Mouse (Mus musculus): Measurements from ENCODE around the gene Rab5b.
A peak's percentile ranks its signal among the peaks of the same experiment; 100 is the strongest.
"Not testable (repeated sequence)": the region's sequence is repeated elsewhere in the genome, so short reads cannot be mapped to it uniquely, and the experiment has no call there.

The Rab5b gene

DNA sequence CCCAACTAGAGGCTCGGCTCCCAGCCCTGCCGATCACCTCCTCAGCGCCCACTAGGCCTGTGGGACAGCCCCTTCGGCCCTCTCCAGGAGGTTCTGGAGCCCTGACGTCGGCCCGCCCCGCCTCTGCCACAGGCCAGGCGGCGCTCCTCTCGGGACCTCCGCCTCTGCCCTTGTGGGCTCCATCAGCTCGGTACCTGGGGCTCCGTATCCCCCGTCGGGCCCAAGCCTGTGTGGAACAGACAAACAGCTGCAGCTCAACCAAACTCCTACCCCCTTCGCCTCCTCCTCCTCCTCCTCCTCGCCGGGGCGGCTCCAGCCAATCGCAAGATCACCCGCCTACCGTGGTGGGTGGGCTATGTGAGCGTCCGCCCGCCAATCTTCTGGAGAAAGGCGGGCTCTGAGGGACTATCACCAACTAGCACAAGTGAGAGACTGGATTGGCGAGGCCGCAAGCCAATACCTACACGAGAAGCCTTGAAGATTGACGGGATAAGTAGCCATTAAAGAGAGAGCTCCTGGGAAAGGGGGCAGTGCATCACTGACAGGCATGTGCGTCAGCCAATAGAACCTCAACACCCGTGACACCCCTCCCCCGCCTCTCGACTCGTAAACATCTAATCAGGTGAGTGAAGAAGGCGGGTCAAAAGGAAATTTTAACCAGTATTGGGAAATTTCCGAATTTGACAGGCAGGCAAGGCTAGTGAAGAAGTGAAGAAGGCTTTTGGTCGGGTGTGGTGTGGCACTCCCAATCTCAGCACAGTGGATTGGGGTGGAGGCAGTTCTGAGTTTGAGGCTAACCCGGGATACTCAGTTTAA, at the start of gene Rab5b:
Rab5b (minus strand) TSS at position 273 of the 816 bp plus-strand sequence.
- peak; percentile 99 for DNase-seq (ENCODE audit: low spot score)

DNA sequence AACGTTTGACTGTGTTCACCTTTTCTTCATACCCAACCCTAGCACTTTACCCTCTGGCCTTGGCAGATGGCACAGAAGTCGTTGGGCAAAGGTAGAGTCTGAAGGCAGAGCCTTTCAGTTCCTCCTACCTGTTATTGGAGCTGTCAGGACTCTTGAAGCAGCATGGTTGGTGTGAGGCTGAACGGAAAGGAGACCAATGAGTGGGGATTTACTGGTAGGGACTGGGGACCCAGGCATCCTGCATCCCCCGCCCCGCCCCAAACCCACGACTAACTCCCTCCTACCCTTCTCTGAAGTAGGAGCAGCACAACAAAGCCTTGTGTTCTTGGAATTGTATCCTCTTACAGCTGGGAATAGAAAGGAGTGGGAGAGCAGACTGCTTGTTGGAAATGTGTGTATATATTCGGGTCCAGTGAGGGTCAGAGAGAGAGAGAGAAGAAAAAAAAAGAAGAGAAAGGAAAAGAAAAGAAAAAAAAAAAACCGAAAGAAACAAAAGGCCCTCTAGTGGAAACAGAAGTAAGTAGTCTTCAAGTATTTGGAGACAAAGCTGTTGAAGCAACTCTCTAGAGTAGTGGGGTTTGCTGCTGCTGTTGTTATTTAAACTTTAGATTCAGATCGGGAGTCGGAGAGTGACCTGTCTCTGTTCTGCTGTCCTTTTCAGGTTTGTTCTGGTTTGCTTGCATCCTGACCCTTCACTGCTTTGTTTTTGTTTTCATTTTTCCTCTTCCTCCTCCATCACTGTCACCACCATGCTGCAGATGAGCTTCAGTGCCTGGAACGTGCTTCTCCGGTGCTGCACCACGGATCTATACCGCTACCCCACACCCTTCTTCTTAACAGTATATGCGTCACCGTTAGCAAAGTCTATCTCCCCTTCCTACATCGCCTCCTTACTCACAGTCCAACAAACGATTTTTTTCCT, 48.9 kb upstream of the Rab5b start, which contains the start of gene Dgka:
Dgka (minus strand) TSS at position 176 of the 922 bp plus-strand sequence.
- DNase-seq (ENCODE audit: low spot score) = peak; percentile 41

DNA sequence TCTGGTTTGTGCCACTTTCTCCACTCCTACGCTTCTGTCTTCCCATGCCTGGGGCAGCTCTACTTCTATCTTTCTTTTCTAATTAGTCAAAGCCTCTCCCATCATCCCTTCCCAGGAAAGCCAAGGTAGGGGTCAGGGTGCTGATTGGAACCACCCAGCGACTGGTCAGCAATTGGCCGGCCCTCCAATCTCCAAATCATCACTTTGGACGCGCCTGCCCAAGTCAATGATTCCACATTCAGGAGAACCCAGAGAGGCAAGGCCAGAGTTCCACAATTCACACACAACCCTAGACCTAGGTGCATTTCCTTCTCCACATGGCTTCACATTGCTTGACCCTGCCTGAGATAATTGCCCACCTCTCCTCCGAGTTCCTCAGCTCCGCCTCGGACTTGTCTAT, 48.1 kb upstream of the Rab5b start:
- no peak for DNase-seq (ENCODE audit: low spot score)

DNA sequence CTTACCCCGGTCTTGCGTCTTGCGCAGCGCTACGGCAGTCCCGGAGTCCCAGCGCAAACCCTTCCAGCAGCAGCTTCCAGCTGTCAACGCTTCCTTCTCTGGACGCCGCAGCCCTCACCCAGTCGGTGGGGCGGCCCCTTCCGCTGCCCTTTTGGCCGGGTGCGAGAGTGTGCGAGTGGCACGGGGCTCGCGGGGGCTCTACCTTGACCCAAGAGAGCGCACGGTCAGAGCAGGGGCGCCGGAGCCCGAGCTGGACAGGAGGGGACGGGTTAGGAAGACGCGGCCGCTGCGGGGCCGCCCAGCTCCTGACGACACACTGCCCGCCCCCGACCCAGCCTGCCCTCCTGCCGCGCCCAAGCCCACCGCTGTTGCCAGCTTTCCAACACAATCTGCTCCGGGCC, 47.7 kb upstream of the Rab5b start:
- DNase-seq (ENCODE audit: low spot score) = peak; percentile 64

DNA sequence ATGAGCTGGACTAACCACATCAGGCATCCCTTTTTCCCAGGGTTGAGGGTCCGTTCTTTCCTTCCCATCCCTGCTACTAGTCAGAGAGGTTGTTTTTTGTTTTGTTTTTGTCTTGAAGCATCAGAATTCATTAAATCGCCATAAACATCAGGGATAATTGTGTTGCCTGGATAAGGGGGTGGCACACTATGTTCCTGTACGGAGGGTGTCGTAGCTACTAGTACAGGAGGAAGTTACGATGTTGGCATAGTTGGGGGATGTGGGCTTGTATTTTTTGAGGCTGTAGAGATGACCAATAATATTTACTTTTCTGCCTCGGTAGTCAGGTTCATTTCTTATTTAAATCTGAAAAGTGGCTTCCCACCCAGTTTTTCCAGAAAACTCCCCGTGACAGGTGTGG, 47.2 kb upstream of the Rab5b start:
- DNase-seq (ENCODE audit: low spot score) = peak; percentile 40

DNA sequence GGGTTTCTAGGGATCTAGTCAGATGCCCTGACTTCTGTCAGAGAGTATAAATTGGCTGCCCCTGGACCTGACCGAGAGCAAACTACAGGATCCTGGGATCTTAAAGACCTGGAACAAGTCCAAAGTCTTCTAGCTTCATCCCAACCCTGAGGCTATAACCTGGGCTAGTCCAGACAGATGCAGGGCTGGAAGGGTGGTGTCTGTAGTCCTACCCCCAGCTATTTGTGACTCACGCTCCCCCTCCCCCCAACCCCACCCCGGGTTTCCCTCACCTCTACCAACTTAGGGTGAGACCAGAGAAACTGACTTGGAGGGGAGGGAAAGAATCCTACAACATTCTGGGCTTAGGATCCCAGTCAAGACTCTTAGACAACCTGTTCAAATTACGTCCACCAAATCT, 46.6 kb upstream of the Rab5b start:
- DNase-seq (ENCODE audit: low spot score) = no peak

DNA sequence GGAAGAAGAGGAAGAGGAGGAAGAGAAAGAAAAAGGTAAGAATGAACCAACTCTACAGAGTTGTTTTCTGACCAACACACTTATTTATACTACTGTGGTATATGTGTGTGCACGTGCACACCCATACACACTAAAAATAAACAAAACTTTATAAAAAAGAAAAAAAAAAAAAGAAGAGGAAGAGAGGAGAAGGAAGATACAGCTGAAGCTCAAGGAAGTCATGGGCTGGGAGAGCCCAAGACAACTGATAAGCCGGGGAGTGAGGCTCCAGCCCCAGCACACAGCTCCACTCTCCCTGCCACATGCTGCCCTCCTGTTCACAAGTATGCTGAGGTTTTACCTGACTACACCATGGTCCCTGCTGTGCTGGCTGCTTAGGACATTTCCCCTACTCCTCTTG, 44.2 kb upstream of the Rab5b start:
- DNase-seq (ENCODE audit: low spot score) = no peak

DNA sequence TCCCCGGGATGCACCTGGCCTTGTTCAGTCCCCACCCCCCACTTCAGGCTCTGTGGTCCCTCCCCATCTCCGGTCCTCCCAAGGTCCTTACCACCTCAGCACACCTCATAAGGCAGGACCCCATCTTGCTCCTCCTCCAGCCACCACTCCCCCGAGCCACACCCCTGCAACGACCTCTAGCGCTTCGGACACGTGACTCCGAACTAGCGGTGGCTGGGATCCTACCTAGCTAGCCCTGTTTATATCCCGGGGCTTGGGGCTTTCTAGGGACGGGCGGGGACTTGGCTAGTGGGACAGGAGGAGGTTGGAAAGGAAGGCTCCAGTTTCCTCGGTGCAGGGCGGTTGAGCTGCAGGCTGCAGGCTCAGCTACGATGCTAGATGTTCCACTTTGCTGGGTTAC, 41.4 kb upstream of the Rab5b start:
- DNase-seq (ENCODE audit: low spot score) = peak; percentile 18

DNA sequence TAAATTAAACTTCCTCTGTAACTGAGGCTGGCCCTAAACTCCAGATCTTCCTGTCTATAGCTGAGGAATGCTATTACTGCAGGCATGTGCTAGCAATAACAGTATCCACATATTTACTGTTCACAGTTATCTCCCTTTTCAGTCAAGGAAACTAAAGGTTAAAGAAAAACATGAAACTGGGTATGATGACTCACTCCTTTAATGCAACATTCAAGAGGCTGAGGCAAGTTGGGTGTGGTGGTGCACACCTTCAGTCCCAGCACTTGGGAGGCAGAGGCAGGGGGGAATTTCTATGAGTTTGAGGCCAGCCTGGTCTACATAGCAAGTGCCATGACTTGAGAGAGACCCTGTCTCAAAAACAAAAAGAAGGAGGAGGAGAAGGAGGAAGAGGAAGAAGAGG, 35.9 kb upstream of the Rab5b start:
- DNase-seq (ENCODE audit: low spot score) = no peak

DNA sequence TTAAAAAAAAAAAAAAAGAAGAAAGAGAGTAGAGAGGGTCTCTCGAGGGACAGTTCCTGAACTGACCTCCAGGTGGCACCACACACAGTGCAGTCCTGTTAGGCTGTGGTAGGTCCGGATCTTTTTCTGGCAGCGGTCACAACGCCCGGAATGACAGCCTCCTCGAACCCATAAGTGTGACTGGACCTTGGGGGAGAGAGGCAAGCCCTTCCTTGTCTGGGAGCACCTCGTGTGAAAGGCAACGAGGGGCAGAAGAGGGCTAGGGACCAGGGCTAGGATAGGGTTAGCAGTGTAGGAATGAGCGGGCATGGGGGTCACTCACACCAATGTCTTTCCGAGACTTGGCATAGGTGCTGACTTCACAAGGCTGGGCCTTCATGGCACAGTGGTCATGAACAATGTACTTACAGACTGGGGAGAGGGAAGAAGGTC, 35.0 kb upstream of the Rab5b start:
- peak; percentile 73 for DNase-seq (ENCODE audit: low spot score)

DNA sequence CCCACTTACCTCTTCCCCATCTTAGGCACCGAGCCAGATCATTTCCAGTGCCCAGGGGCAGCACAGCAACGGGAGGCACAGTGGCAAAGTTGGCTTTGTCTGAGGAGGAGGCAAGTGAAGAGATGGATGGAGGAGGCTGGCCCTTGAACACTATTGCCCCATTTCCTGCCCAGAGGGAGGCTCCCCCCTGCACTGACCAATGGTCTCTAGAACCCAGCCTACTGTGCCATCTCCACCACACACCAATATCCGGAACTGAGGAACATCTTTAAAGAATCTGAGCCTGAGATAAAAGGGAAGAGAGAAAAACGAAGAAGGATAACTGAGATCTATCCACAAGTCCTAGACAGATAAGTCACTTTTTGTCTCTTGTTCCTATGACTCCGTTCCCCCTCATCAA, 32.0 kb upstream of the Rab5b start:
- DNase-seq (ENCODE audit: low spot score) = no peak

DNA sequence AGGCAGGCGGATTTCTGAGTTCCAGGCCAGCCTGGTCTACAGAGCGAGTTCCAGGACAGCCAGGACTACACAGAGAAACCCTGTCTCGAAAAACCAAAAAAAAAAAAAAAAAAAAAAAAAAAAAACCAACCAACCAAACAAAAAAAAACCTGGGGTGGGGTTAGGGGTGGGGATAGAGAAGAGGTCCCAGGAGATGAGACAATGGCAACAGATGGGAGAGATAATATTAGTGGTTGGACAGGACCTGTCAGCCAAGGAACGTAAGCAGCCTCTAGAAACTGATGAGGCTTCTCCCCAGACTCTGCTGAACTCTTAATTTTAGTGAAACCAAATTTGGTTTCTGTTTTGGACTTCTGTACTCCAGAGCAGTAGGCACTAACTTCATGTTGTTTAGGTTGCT, 29.4 kb upstream of the Rab5b start:
- not testable (repeated sequence) for DNase-seq (ENCODE audit: low spot score)

DNA sequence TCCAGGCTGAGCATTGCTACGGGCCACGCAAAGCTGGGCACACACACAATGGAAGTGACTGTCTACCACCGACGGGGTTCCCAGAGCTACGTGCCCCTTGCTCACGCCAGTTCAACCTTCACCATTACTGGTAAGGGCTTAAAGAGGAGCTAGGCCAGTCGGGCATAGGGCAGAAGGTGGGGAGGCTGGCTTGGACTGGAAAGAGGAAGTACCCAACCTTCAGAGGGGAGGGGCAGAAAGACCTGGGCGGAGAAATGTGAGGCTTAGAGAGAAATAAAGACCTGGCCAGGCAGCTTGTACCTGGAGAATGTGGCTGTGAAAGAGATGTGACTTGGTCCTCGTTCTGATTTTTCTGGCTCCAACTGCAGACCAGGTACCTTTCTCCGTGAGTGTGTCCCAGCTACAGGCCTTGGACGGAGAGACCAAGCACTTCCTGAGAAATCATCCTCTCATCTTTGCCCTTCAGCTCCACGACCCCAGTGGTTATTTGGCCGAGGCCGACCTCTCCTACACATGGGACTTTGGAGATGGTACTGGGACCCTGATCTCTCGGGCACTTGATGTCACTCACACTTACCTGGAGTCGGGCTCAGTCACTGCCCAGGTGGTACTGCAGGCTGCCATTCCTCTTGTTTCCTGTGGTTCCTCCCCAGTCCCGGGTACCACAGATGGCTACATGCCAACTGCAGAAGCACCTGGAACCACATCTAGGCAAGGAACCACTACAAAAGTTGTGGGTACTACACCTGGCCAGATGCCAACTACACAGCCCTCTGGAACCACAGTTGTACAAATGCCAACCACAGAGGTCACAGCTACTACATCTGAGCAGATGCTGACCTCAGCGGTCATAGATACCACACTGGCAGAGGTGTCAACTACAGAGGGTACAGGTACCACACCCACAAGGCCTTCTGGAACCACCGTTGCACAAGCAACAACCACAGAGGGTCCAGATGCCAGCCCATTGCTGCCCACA, 19.8 kb upstream of the Rab5b start:
- DNase-seq (ENCODE audit: low spot score) = peak; percentile 47

DNA sequence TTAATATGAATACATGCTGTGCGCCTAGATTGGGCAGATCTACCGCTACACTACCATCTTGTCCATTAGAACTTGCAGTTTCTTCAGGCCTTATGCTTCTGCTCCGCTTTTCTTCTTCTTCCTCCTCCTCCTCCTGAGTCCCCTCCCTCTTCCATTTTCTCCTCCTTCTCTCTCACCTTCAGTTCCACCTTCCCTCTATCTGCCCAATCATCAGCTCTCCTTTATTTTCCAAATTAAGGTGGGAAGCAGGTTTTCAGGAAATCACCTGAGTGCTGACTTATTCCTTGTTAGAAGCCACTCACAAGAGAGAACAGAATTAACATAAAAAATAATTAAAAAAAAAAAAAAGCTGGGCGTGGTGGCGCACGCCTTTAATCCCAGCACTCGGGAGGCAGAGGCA, 15.3 kb upstream of the Rab5b start:
- DNase-seq (ENCODE audit: low spot score) = not testable (repeated sequence)

DNA sequence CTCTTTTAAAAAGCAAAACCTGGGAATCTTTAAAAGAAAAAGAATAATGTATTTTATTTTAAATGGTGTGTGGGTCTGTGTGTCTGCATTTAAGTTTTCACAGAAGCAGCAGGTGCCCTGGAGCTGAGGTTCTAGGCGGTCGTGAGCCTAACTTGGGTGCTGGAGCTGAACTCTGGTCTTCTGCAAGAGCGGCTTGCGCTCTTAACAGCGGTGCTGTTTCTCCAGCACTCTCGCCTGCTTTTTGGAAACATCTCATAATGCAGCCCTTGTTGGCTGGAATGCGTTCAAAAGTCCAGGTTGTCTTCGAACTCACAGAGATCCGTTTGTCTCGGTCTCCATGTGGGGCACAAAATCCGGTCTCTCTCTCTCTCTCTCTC, 9.2 kb upstream of the Rab5b start:
- DNase-seq (ENCODE audit: low spot score) = no peak

DNA sequence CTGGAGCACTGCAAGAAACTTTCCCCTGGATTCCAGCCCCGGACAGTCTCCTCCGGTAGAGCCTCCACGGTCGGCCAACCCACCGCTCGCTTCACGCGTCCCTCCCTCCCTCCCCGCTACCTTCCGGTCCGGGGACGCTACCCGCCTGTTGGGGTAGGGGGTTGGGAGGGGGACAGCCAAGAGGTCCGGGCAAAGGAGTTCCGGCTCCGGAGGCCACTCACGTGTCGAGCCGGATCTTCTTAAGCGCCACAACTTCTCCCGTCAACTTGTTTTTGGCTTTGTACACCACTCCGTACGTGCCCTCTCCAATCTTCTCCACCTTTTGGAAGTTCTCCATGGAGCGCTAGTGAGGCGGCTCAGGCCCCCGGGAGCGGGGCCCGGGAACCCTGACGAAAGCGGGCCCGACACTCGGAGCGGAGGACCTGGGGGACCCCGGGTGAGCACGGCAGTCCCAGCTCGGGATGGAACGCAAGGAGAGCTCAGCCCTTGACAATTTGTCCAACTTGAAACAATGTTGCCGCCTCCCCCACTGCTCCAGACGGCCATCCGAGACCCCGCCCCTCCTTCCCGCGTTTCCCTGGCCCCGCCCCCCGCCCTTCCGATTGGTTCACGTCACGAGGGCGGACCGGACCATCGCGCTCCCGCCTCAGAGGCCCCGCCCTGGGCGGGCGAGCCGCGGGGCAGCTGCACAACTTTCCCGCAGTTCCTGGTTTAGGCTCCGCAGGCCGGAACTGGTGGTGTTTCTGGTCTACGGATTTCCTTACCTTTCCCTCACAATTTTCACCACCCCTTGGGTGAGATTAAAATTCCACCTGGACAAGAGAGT, 8.6 kb upstream of the Rab5b start, which contains the start of gene Cdk2:
Cdk2 (minus strand) TSS at position 541 of the 826 bp plus-strand sequence.
- DNase-seq (ENCODE audit: low spot score) = peak; percentile 94

DNA sequence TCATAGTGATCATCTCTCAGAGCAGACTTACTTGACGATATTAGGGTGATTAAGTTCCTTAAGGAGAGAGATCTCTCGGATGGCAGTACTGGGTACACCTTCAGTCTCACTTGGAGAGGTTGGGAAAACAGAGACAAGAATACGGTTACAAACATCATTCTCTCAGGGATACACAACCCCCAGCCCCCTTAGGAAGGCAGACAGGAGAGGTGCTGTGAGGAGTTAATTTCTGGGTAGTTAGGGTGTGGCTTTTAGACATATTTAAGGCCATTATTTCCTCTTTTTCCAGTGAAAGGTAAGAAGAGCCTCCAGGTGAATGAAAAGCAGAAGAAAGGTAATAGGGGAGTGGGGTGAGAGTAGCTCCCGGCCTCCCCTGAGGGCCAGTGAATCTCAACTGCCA, 7.8 kb upstream of the Rab5b start, which contains the start of gene Pmel:
Pmel (plus strand) TSS at position 301 of the 400 bp plus-strand sequence.
- no peak for DNase-seq (ENCODE audit: low spot score)

DNA sequence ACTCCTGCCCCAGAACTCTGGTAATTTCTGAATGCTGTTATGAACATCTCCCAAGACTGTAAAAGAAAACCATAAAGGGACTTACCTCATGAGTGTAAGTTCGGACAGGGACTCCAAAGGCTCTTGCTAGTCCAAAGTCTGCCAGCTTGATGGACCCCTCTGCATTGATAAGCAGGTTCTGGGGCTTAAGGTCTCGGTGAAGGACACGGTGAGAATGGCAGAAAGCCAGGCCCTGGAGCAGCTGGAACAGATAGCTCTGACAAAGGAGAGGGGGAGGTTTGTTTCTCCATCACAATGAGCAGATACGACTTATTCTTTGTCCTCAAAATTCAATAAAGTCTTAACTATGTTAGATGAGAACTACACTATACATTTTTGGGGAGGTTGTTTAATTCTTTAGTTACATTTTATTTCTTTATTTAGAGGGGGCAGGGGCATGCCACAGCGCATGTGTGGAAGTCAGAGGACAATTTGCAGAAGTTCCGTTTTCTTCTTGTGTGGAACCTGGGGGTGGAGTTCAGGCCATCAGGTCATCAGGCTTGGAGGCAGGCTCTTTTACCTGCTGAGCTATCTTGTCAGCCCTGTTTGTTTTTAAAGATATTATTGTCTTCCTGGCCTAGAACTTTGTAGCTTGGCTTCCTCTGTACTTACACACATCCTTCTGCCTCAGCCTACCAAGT, 6.4 kb upstream of the Rab5b start:
- no peak for DNase-seq (ENCODE audit: low spot score)

DNA sequence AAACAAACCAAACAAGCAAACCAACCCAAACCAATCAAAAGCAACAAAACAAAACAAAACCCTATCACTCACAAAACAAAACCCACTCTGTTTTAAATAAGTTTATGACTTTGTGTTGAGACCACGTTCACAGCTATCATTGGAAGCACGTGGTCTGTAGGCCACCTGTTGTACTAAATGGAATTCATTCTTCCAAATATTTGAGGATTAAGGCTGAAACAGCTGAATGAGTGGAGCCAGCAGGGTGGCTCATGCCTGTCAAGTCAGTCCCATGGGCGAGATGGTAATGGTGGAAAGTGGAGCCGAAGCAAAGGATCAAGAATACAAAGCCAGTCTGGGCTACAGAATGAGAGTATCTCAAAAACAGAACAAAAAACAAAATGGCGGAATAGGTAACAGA, 4.6 kb upstream of the Rab5b start:
- no peak for DNase-seq (ENCODE audit: low spot score)

DNA sequence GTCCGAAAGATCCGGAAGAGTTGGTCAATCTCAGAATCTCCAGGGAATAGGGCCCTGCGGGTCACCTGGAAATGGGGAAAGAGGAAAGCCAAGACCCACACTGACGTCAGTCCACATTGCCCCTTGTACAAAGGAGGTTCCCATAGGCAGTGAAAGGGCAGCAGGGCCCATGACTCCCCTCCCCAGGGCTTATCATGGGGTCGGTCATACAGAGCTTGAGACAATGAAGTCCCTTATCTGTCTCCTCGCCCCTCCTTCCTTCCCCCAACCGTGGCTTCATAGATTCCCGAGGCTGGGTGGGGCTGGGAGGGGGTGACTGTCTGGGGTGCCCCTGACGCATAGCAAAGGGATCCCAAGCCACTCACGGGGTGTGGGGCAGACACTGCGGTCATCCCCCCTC, 3.5 kb upstream of the Rab5b start:
- DNase-seq (ENCODE audit: low spot score) = no peak
